Mouse (Mus musculus): ENCODE measurements at regions not wholly inside any gene's neighbourhood (a gene's known extent, or its start where the extent isn't known, plus 50 kb on each side); places are given as distances from the start of the nearest gene placed in this dataset.

DNA sequence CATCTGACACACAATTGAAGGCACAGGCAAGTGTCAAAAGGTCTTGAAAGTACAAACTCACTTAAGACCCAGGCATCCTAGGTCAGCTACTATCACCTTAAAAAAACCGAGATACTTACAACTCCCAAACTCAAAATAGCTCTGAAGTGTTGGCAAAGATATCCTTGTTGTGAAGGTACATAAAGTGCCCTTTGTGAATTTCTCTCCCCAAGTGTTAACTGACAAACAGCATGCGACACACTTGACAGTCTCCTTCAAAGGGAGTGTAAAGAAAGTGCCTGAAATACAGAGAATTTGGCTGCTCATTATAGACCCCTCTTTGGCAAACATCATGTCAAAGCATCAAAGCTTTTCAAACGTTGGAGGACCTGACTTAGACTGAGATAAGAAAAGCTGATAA lies 2634.2 kb downstream of the 9330182O14Rik start:
- Histone ChIP-seq H3K27me3 (ENCODE audit: control insufficient read depth, insufficient read depth, low read length) (no peaks in the 10 kb centered on the region), H3K36me3 (replicated peaks; ENCODE audit: control insufficient read depth, insufficient read depth) (no peaks in the 10 kb centered on the region), H3K4me2 (replicated peaks) (no peak overlapping the region), H3K9me3 (ENCODE audit: control insufficient read depth, low read length) (no peaks in the 10 kb centered on the region), H3K9ac (no peak overlapping the region), H3K4me3 (replicated peaks; ENCODE audit: low read length) (no peak overlapping the region), H3K4me1 (replicated peaks; ENCODE audit: control insufficient read depth, insufficient read depth, low read length) (no peaks in the 10 kb centered on the region), H3K27ac (no peak overlapping the region)
- 40% methylated on average over 3 of the region's 3 CpGs for WGBS
- ATAC-seq (ENCODE audit: low FRiP score) (no peak), DNase-seq (ENCODE audit: low spot score) (no peak)

DNA sequence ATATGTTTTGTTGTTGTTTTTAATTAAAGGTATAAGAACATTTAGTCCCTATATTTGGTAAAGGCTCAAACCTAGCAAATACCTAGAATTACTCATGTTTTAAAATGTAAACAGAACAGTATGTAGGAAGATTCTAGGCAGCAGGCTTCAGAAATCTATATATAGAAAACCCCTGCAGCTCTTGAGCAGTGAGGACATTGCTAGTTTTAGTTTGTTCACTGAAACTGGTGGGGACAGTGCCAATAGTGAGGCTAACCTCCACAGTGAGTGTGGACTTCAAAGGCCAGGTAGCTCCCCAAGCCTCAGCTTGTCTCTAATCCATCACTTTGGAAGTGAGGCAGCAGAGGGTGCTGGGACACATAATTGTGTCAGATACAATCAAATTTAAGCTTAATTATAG lies 2645.7 kb downstream of the 9330182O14Rik start:
- Histone ChIP-seq H3K36me3 (replicated peaks; ENCODE audit: control insufficient read depth, insufficient read depth) (no peaks in the 10 kb centered on the region), H3K4me2 (replicated peaks) (no peak overlapping the region), H3K4me3 (replicated peaks; ENCODE audit: low read length) (no peak overlapping the region), H3K9ac (no peak overlapping the region), H3K27me3 (ENCODE audit: control insufficient read depth, insufficient read depth, low read length) (no peaks in the 10 kb centered on the region), H3K27ac (no peak overlapping the region), H3K9me3 (ENCODE audit: control insufficient read depth, low read length) (no peaks in the 10 kb centered on the region), H3K4me1 (replicated peaks; ENCODE audit: control insufficient read depth, insufficient read depth, low read length) (no peaks in the 10 kb centered on the region)
- DNase-seq (ENCODE audit: low spot score) (no peak), ATAC-seq (ENCODE audit: low FRiP score) (no peak)

DNA sequence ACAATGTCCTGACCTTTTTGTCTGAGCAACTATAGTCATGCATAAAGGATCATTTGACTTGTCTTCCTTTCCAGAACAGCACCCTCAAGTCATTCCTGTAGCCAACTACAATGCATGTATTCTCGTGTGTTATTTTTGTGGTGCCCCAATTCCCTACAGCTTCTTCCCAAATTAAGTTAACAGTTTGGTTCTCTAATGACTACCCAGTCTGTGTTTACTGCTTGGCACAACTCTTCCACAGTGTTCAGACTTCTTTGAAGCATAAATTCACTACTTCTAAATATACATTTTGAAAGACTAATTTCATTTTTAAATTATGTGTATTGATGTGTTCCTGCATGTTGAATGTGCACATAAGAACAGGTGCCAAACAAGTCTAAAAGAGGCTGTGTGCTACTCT lies 2667.1 kb downstream of the 9330182O14Rik start:
- H3K4me3 ChIP-seq (replicated peaks; ENCODE audit: low read length): no peak overlapping the region
- 71% methylated on average over 1 of the region's 1 CpGs for WGBS
- ATAC-seq (ENCODE audit: low FRiP score) (no peak), DNase-seq (ENCODE audit: low spot score) (no peak)
- no peaks in the 10 kb centered on the region for H3K4me1 ChIP-seq (replicated peaks; ENCODE audit: control insufficient read depth, insufficient read depth, low read length)
- no peak overlapping the region for H3K9ac ChIP-seq
- H3K4me2 ChIP-seq (replicated peaks): no peak overlapping the region
- no peaks in the 10 kb centered on the region for H3K27me3 ChIP-seq (ENCODE audit: control insufficient read depth, insufficient read depth, low read length)
- H3K9me3 ChIP-seq (ENCODE audit: control insufficient read depth, low read length): no peaks in the 10 kb centered on the region
- H3K27ac ChIP-seq: no peak overlapping the region
- no peaks in the 10 kb centered on the region for H3K36me3 ChIP-seq (replicated peaks; ENCODE audit: control insufficient read depth, insufficient read depth)

DNA sequence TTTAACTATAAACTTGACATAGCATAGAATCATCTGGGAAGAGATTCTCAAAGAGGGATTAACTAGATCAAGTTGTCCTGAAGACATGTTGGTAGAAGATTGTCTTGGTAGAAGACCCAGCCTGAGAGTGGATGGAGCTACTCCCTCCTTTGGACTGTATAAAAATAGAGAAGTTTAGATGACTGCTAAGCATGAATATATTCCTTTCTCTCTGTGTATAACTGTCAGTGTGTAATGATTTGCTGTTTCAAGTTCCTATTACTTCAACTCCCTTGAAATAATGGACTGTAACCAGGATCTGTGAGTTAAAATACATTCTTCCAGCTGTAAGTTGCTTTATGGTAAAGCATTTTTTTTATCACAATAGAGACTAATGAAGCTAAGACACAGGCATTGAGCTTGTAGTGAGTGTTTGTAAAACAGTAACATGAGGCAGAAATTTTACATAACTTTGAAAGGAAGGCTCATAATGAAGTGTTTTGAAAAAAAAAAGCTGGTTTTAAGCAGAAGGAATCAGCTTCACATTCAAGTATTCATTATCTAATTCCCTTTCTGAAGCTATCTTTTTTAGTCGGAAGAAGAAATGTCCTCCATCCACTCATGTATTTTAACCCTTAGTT lies 2676.8 kb downstream of the 9330182O14Rik start:
- Histone ChIP-seq H3K4me2 (replicated peaks) (no peak overlapping the region), H3K36me3 (replicated peaks; ENCODE audit: control insufficient read depth, insufficient read depth) (no peaks in the 10 kb centered on the region), H3K27ac (no peak overlapping the region), H3K9me3 (ENCODE audit: control insufficient read depth, low read length) (no peaks in the 10 kb centered on the region), H3K27me3 (ENCODE audit: control insufficient read depth, insufficient read depth, low read length) (no peaks in the 10 kb centered on the region), H3K4me1 (replicated peaks; ENCODE audit: control insufficient read depth, insufficient read depth, low read length) (no peaks in the 10 kb centered on the region), H3K4me3 (replicated peaks; ENCODE audit: low read length) (no peak overlapping the region), H3K9ac (no peak overlapping the region)
- DNase-seq (ENCODE audit: low spot score) (no peak), ATAC-seq (ENCODE audit: low FRiP score) (no peak)
- WGBS: 93% methylated on average over 1 of the region's 1 CpGs

DNA sequence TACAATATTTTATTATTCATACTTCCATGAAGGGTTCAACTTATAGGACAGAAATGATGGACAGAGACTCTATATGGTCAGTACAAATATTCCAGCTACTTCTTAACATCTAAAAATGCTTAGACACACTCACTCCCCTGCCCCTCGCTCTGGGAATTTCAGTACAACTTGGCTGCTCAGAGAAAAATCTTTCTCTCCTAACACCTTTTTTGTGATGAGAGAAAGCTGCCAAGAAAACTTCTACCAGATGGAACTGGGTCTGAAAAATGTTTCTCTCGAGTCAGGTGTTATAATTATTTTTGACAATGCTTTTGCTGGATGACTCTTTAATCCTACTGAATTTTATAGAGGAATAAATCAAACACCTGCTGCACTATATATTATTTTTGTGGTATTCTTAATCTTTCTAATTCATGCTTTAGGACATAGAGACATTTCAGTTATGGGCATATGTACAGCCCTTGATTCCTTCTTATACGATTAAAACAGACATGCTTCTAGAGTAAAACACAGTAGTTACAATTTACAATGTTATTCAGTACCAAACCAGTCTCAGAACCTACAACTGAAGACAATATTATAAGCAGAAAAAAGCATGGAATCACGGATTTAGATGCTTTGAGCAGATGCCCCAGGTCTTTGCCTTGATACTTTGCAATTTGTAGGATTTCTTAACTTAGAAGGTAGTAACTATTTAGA lies 2681.0 kb downstream of the 9330182O14Rik start:
- Histone ChIP-seq H3K9me3 (ENCODE audit: control insufficient read depth, low read length) (no peaks in the 10 kb centered on the region), H3K9ac (no peak overlapping the region), H3K4me2 (replicated peaks) (no peak overlapping the region), H3K27me3 (ENCODE audit: control insufficient read depth, insufficient read depth, low read length) (no peaks in the 10 kb centered on the region), H3K4me3 (replicated peaks; ENCODE audit: low read length) (no peak overlapping the region), H3K27ac (no peak overlapping the region), H3K4me1 (replicated peaks; ENCODE audit: control insufficient read depth, insufficient read depth, low read length) (no peaks in the 10 kb centered on the region), H3K36me3 (replicated peaks; ENCODE audit: control insufficient read depth, insufficient read depth) (no peaks in the 10 kb centered on the region)
- no peak for DNase-seq (ENCODE audit: low spot score)
- WGBS: 84% methylated on average over 4 of the region's 4 CpGs
- no peak for ATAC-seq (ENCODE audit: low FRiP score)

DNA sequence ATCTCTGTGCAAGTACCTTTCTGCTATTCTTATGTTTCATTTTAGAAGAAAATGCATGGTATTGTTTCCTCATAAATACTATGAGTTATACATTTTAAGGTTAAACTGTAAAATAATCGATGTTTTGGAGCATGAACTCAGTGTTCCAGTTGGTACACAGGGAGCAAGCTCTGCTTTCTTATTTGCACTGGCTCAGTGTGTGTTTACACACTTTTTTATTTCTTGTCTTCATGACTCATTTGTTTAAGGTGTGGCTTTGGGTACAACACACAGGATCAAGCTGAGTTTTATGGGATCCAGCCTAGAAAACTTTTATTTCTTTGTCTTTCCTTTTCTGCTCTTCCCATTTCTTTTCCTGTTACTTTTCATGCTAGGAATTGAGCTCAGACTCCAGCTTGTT lies 2704.7 kb downstream of the 9330182O14Rik start:
- Histone ChIP-seq H3K4me3 (replicated peaks; ENCODE audit: low read length) (no peak overlapping the region), H3K27ac (no peak overlapping the region), H3K27me3 (ENCODE audit: control insufficient read depth, insufficient read depth, low read length) (no peaks in the 10 kb centered on the region), H3K4me1 (replicated peaks; ENCODE audit: control insufficient read depth, insufficient read depth, low read length) (no peaks in the 10 kb centered on the region), H3K36me3 (replicated peaks; ENCODE audit: control insufficient read depth, insufficient read depth) (no peaks in the 10 kb centered on the region), H3K4me2 (replicated peaks) (no peak overlapping the region), H3K9ac (no peak overlapping the region), H3K9me3 (ENCODE audit: control insufficient read depth, low read length) (no peaks in the 10 kb centered on the region)
- no peak for DNase-seq (ENCODE audit: low spot score)
- WGBS: 86% methylated on average over 1 of the region's 1 CpGs
- ATAC-seq (ENCODE audit: low FRiP score): no peak

DNA sequence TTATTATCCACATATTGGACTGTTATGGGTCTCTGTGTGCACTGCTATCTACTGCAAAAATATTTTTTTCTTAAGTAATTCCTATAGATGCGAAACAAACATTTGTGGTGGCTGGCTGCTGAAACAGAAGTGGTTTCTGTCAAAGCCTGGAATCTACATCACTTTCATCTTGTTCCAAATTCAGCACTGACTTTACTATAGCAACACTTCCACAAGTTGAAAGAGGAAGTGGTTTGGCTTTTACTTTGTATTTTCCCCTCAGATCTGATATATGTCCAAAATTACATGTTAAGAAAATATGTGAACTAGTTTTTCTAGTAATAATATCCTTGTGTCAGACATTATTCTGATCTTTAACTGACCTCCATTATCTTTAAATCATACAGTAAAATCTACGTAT lies 2715.8 kb downstream of the 9330182O14Rik start:
- Histone ChIP-seq H3K4me2 (replicated peaks) (no peak overlapping the region), H3K36me3 (replicated peaks; ENCODE audit: control insufficient read depth, insufficient read depth) (no peaks in the 10 kb centered on the region), H3K27ac (no peak overlapping the region), H3K9me3 (ENCODE audit: control insufficient read depth, low read length) (no peaks in the 10 kb centered on the region), H3K9ac (no peak overlapping the region), H3K4me1 (replicated peaks; ENCODE audit: control insufficient read depth, insufficient read depth, low read length) (no peaks in the 10 kb centered on the region), H3K4me3 (replicated peaks; ENCODE audit: low read length) (no peak overlapping the region), H3K27me3 (ENCODE audit: control insufficient read depth, insufficient read depth, low read length) (no peaks in the 10 kb centered on the region)
- no peak for ATAC-seq (ENCODE audit: low FRiP score)
- WGBS: 97% methylated on average over 2 of the region's 2 CpGs
- DNase-seq (ENCODE audit: low spot score): no peak

DNA sequence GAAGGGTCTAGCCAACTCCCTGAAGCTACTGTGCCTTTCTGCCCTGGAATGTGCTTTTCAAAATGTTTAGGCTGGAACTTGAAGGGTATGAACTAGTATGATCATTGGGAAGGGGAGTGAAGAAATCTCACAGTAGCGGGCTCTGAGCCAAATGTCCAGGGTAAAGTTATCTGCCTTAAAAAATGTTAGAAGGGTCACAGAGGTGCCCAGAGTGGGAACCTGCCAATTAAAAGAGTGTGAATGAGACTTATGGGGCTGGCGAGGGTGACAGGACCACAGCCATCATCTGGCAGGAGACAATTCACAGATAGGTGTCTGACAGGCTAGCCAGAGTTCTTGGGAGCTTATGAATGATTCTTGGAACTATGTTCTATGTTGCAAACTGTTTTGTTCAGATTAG lies 2738.3 kb downstream of the 9330182O14Rik start:
- H3K9ac ChIP-seq: no peak overlapping the region
- H3K4me3 ChIP-seq (replicated peaks; ENCODE audit: low read length): no peak overlapping the region
- no peaks in the 10 kb centered on the region for H3K27me3 ChIP-seq (ENCODE audit: control insufficient read depth, insufficient read depth, low read length)
- ATAC-seq (ENCODE audit: low FRiP score): no peak
- no peaks in the 10 kb centered on the region for H3K9me3 ChIP-seq (ENCODE audit: control insufficient read depth, low read length)
- H3K4me2 ChIP-seq (replicated peaks): no peak overlapping the region
- no peaks in the 10 kb centered on the region for H3K36me3 ChIP-seq (replicated peaks; ENCODE audit: control insufficient read depth, insufficient read depth)
- no peak overlapping the region for H3K27ac ChIP-seq
- no peaks in the 10 kb centered on the region for H3K4me1 ChIP-seq (replicated peaks; ENCODE audit: control insufficient read depth, insufficient read depth, low read length)
- DNase-seq (ENCODE audit: low spot score): no peak
- 93% methylated on average over 2 of the region's 2 CpGs for WGBS

DNA sequence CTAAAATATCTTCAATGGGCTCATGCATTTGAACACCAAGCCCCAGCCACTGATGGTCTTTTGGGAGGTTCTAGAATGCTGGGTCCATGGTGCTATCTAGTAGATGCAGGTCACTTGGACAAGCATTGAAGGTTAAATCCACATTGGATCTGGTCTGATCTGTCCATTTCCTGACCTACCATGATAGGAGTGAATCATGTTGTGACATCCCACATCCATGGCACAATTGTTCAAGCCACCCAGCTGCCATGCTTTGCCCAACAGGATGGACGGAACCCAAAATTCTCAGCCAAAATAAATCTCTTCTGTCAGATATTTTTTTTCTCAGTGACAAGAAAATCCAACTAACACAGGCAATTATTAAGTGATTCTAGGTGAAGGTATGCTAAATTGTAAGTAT lies 2760.4 kb downstream of the 9330182O14Rik start:
- no peaks in the 10 kb centered on the region for H3K4me1 ChIP-seq (replicated peaks; ENCODE audit: control insufficient read depth, insufficient read depth, low read length)
- DNase-seq (ENCODE audit: low spot score): no peak
- WGBS: 87% methylated on average over 1 of the region's 1 CpGs

DNA sequence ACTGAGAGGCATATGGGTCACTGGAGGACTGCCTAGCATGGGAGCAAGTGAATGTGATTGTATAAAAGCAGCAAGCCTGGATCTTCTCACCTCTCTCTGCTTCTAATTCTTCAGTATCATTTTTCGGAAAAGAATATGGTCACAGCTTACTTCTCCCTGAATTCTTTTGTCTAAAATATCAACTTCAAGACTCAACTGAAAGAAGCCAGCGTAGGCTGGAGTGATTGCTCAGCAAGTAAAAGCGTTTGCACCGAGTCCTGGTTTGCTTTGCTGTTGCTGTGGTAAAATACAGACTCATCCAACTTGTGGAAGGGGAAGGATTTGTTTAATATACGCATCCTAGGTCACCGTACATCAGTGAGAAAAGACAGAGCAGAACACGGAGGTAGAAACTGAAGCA lies 2765.9 kb downstream of the 9330182O14Rik start:
- DNase-seq (ENCODE audit: low spot score) (no peak), ATAC-seq (ENCODE audit: low FRiP score) (no peak)
- Histone ChIP-seq H3K36me3 (replicated peaks; ENCODE audit: control insufficient read depth, insufficient read depth) (no peaks in the 10 kb centered on the region), H3K4me1 (replicated peaks; ENCODE audit: control insufficient read depth, insufficient read depth, low read length) (no peaks in the 10 kb centered on the region), H3K27me3 (ENCODE audit: control insufficient read depth, insufficient read depth, low read length) (no peaks in the 10 kb centered on the region), H3K9ac (no peak overlapping the region), H3K27ac (no peak overlapping the region), H3K9me3 (ENCODE audit: control insufficient read depth, low read length) (no peaks in the 10 kb centered on the region), H3K4me3 (replicated peaks; ENCODE audit: low read length) (no peak overlapping the region), H3K4me2 (replicated peaks) (no peak overlapping the region)
- 92% methylated on average over 7 of the region's 7 CpGs for WGBS

More for the DNA sequence above, 2760.4 kb downstream of the 9330182O14Rik start:
- Histone ChIP-seq H3K36me3 (replicated peaks; ENCODE audit: control insufficient read depth, insufficient read depth) (no peaks in the 10 kb centered on the region), H3K4me2 (replicated peaks) (no peak overlapping the region), H3K9ac (no peak overlapping the region), H3K27me3 (ENCODE audit: control insufficient read depth, insufficient read depth, low read length) (no peaks in the 10 kb centered on the region), H3K27ac (no peak overlapping the region), H3K4me3 (replicated peaks; ENCODE audit: low read length) (no peak overlapping the region), H3K9me3 (ENCODE audit: control insufficient read depth, low read length) (no peaks in the 10 kb centered on the region)
- no peak for ATAC-seq (ENCODE audit: low FRiP score)

Measured in hindbrain, embryonic 14.5 days (tissue).